Mouse (Mus musculus) megakaryocyte, embryonic 14.5 days (primary cell): Measurements from ENCODE around the gene Kansl1l.

Experiments
- FLI1 ChIP-seq: IDR thresholded peaks from 2 replicates; pipeline ENCODE4 v1.6.1; 2012; ENCODE audit warnings: low read length, inconsistent platforms, mixed read lengths
- GATA1 ChIP-seq: IDR thresholded peaks from 3 replicates; pipeline ENCODE4 v1.6.1; 2012; ENCODE audit warnings: mixed read lengths, low read length, inconsistent platforms, borderline replicate concordance

DNA sequence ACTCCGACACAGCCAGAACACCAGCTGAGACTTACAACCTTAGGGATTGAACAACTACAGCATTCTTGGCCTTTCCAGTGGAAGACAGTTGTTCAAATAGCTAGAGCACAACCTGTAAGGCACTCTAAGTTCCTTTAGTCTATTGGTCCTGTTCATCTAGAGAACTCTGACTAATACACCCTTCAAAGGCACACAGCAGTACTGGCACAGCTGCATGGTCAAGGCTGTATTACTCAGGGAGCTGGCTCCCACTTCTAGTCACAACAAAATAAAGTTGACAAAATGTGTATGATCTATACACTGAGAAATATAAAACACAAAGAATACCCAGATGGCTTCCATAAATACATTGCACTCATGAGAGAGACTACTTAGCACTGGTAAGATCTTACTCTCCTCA lies 10.5 kb downstream of the Kansl1l start:
- TF ChIP-seq GATA1 (no peak), FLI1 (no peak)
